Mouse (Mus musculus): ENCODE results near the gene Ptgds.

DNA sequence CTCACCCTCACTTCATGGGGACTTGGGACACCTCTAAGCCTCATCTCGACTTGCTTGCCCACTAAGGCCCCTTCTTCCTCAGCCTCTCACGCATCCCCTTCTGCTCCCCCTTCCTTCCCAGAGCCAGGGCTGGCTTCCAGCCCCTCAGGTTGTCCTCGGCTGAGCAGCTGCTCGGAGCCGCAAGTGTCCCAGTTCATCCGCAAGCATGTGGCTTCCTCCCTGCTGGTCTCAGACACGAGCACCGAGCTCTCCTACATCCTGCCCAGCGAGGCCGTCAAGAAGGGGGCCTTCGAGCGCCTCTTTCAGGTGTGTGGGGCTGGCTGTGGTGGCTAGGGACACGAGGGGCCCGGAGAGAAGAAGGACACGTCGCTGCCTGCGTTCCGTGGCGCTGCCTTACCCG, 28.8 kb downstream of the Ptgds start:
- TF ChIP-seq CTCF (conservative IDR thresholded peaks at IDR 0.05 in 1 of 2, IDR thresholded peaks at IDR 0.05 in 1 of 2; ENCODE audit: low read depth in 2 of 2, low read length in 2 of 2) (no peak), POLR2AphosphoS2 (IDR thresholded peaks at IDR 0.05; ENCODE audit: low read depth, low read length) (no peak), MXI1 (IDR thresholded peaks at IDR 0.05; ENCODE audit: low read depth, low read length) (no peak), SMC3 (IDR thresholded peaks at IDR 0.05; ENCODE audit: low read depth, low read length) (no peak), ZNF384 (IDR thresholded peaks at IDR 0.05; ENCODE audit: low read depth, low read length) (no peak), RCOR1 (conservative IDR thresholded peaks at IDR 0.05; ENCODE audit: low read depth, low read length) (no peak), POLR2A (IDR thresholded peaks at IDR 0.05; ENCODE audit: low read depth, low read length) (no peak), USF1 (IDR thresholded peaks at IDR 0.05; ENCODE audit: low read depth, low read length) (no peak), MAZ (IDR thresholded peaks at IDR 0.05; ENCODE audit: low read depth, low read length) (no peak), NRF1 (IDR thresholded peaks at IDR 0.05; ENCODE audit: low read depth, low read length) (no peak), USF2 (conservative IDR thresholded peaks at IDR 0.05; ENCODE audit: low read depth, low read length) (no peak), EP300 (IDR thresholded peaks at IDR 0.05; ENCODE audit: low read length) (no peak), SIN3A (IDR thresholded peaks at IDR 0.05; ENCODE audit: low read length) (no peak), MAX (IDR thresholded peaks at IDR 0.05; ENCODE audit: low read length) (no peak)

Measured in CH12.LX (cell line).